Mouse (Mus musculus) frontal cortex, postnatal 25 days (tissue): ENCODE measurements at regions not wholly inside any gene's neighbourhood (a gene's known extent, or its start where the extent isn't known, plus 50 kb on each side); places are given as distances from the start of the nearest gene placed in this dataset.

Source experiments
- DNase-seq, 2 experiments: peaks; one replicate each; pipeline ENCODE4 v3.0.0; 2022; ENCODE audit warnings: low spot score in 2 of 2

DNA sequence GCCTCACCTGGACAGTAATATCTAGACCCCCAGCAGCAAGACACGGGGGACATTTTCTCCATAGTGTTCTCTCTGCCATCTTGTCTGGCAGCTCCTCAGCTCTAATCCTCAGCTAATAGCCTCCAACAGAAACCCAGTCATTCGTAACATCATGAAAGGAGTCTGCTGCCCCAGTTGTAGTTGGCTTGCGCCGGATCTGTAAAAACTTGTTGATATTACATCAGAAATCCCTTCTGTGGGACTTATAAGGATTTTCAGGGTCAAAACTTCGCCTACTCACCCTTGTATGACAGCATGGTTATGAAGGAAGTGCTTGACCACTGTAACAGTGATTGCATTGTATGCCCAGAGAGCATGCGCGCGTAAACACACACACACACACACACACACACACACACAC is 96.8 kb upstream of the Fat1 start:
- no peak for DNase-seq

DNA sequence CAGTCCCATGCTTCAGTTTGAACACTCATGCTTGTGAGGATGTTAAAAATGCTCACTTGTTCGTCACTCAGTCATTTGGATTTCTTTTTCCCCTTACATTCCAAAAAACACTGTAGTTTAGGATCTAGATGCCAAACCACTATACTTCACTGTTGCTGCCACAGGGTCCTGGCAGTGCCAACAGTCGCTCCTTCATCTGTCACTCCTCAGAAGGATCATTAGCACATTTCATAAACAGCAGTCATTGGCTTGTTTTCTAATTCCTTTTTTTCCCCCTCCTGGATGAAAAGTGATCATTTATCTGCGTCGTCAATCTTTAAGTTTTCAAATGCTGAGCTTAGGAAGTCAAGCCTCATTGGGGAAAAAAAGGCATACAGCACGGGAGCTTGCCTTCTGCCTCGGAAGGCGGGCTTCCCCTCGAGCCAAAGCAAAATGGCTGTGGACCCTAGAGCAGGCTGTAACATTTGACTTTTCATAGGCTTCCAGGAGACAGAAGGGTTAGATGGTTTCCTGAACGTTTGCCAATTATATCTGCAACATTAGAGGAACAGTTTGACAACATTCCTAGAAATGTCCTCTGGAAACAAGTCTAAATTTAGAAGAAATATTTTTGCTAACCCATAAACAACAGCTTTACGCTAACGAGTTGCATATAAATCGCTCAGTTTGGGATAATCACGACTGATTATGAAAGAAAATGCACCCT is 95.6 kb upstream of the Fat1 start:
- DNase-seq: no peak

DNA sequence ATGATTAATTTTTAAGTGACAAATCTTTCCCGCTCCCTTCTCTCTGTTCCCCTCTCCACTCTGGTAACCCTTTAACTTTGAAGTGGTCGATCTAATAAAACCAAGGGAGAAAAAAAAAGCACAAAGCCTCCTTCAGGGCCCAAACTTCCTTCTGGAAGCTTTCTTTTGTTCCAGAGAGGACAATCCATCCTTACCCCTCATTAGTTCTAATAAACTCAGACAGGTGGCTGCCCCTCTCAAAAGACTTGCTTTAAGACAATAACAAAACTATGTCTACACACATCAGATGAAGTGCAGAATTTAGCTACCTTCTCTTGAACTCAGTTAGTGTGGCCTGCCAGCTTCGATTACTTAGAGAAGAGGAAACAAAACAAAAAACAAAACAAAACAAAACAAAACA is 94.6 kb upstream of the Fat1 start:
- no peak for DNase-seq

DNA sequence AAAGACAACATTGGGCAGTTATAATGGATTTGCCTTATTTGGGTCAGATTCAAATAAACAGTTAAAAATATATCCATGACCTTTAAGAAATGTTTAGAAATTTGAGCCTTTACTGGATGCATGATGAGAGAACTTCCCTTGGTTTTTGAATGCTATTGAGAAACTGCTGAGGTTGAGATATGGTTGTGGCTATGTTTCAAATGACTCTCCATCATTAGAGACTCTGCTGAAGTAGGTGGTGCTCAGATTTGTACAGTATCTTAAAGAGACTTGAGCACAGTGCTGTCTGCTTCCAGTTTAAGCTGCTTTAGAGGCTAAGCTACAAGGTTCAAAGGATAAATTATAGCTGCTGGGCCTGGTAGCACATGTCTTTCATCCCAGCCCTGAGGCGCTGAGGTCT is 90.9 kb upstream of the Fat1 start:
- no peak for DNase-seq

DNA sequence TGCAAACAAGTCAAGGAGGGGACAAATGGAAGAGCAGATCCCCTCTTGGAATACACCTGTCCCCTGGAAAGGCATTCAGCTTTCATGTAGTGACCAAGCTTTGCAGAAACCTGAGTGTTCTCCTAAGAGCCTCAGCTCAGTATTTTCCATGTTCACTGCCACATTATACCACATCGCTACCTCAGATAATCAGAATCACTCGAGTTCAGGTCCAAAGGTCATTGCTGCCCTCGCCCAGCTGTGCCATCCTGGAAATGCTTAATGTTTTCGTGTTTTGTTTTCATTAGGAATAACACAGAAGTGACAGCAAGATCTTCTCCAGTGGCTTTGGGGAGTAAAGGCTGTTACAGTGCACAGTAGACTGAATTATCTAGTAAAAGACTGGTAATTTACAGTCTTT is 83.0 kb upstream of the Fat1 start:
- no peak for DNase-seq

DNA sequence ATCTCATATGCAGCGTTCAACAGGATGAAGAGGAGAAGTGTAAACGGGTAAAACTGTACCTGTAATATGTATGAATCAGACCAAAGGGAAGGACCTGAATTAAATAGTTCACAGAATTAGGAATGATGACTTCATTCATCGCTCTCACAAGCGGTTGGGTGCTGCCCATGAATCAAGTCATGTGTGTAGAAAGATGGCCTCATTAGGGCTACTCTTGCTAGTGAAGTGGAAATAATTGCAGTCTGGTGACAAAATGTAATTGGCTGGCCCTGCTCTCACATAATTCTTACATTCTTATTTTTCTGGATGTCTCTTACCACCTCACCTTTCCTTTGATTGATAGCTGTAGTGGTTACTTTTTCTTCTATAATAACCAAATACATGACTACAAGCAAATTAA is 80.1 kb upstream of the Fat1 start:
- no peak for DNase-seq

DNA sequence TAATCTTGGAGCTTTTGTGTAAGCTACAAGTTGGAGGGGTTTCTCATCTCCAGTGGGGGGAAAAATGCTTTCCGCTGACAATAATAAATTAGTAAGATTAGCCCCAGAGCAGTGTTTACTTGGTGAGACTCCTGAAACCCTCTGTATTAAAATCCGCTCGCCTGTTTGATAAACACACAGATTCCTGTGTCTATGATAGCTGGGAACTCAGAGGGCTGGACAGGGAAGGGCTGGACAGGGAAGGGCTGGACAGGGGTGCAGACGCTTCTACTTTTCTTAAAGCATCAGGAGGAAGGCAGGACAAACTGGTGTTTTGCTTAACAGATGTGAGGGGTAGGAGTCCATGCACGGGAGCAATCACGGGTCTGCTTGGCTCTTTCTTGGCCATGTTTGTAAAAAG is 68.0 kb upstream of the Fat1 start:
- DNase-seq: no peak

DNA sequence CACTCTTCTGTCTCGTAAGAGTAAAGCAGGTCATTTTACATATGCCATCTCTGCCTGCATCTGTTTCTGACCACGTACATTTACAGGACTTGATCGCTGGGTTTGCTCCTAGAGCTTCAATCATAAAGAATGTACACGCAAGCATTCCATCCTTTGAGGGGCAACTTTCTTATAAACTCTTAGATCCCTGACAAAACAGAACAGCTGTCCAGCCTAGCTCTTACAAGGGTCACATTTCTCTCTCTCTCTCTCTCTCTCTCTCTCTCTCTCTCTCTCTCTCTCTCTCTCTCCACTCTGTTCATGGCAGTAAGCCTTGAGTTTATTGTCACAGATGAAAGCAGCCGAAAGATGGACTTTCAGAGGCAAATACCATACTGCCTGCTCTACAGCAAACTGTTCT is 67.6 kb upstream of the Fat1 start:
- DNase-seq: no peak

DNA sequence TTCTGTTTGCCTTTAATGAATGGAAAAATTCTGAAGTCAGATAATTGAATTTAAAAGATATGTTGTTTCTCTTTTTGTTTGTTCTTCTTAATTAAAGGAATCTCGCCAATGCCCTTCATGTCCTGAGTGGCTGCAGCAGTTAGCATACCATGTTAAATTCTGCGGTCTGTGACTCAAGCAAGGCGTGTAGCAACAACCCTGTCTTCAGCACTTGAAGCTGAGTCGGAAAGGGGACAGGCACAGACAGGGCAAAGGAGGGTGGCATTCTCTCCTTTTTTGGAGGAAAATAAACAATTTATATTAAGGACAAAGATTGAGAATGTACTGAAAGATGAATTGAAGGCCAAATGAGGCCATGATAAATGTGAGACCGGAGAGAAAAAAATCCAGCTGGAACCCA is 58.2 kb upstream of the Fat1 start:
- no peak for DNase-seq

DNA sequence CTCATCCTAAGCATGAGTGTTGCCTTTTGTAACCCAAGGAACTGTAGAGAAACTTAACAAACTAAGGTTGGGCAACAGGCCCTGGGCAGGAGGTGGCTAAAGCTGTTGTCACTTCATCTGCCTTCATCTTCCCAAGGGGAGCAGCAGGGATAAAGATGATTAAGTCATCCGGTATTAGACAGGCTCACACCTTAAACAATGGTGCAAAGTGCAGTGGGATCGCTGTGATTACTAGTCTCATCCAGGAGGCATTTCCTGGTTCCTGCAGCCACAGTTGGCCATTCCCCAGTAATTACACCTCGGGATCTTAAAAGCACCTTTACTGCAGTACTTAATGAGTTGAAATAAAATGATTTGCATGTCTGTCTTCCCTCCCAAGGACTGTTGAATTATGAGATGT is 57.0 kb upstream of the Fat1 start:
- no peak for DNase-seq

DNA sequence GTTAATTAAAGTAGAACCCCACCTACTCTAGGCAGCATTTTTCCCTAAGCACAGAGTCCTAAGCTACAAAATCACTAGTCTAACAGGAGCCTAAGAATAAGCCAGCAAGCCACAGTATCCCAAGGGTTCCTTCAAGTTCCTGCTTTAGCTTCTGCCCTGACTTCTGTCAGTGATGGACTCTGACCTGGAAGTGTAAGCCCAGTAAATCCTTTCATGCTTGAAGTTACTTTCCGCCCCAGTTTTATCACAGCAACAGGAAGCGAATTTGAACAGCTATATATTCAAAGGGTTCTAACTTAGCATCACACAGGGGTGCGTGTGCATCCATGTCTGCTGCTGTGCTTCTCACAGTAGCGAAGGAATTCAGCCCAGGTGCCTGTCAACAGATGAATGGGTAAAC is 56.1 kb upstream of the Fat1 start:
- no peak for DNase-seq

DNA sequence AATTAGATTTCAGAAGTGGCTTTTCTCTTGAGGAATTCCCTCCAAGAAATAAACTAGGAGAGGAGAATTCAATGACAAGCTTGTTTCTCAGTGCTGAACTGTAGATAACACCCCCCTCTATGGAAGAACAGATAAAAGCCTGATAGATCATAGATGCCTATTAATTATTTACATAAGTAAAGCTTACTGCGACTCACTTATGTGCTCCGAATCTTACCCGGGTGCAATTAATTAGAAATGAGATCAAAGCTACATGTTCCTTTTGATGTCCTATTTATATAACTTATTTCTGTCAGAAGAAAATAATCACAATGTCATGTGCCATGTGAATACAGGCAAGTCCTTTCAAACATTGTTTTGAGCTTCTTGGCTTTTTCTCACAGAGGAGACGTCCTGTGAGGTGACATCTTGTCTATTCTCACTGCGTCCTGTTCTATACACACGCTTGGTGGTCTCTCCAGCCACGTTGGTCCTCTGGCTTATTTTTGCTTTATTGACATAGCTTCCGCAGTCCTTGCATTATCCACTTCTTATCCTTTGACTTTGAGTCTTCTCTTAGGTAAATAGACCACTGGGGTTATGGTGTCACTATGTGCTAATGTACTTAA is 50.7 kb upstream of the Fat1 start:
- no peak for DNase-seq
